ENCODE assay signal across 11 mouse cellular contexts in genomic region chr2:158225301-158225700, GRCm38 (mm10). TPM values are rescaled to one million over a fixed set of nuclear protein-coding genes. Genes with fewer than 3 reads are reported as not detected.
DNase-seq lines count a peak whose midpoint lies in the region; ATAC-seq and TF ChIP-seq lines count a peak whose summit lies in the region.
"Had no signal": no experiment of that assay in that cellular context is flagged by ENCODE, and none has a peak within 500 bp of the region (broad histone marks: within the 10 kb centered on the region; RNA-seq: fewer than 3 reads in every experiment).

No protein-coding gene starts in this region.

- no peaks in the 10 kb centered on the region for H3K9me3 ChIP-seq in heart, embryonic 10.5 days
- H3K9me3 ChIP-seq in forebrain, embryonic 13.5 days (replicated peaks): no peaks in the 10 kb centered on the region
- H3K9me3 ChIP-seq in forebrain, embryonic 15.5 days: no peaks in the 10 kb centered on the region
- H3K9me3 ChIP-seq: embryonic facial prominence, embryonic 15.5 days; neural tube, embryonic 13.5 days had no signal

- ATAC-seq in forebrain, embryonic 13.5 days: no peak
- no peak for ATAC-seq in forebrain, embryonic 15.5 days (replicated peaks)

- WGBS in heart, embryonic 10.5 days: 69% methylated on average over 5 of the region's 5 CpGs
- WGBS in lung, adult 2 months: 43% methylated on average over 5 of the region's 5 CpGs
- WGBS in forebrain, embryonic 13.5 days: 76% methylated on average over 5 of the region's 5 CpGs
- 74% methylated on average over 5 of the region's 5 CpGs for WGBS in forebrain, embryonic 15.5 days

- H3K9ac ChIP-seq in forebrain, embryonic 13.5 days: no peak overlapping the region
- H3K9ac ChIP-seq in forebrain, embryonic 15.5 days (replicated peaks): no peak overlapping the region
- H3K9ac ChIP-seq: embryonic facial prominence, embryonic 15.5 days; neural tube, embryonic 13.5 days had no signal

- no peak overlapping the region for H3K4me2 ChIP-seq in forebrain, embryonic 13.5 days
- no peak overlapping the region for H3K4me2 ChIP-seq in forebrain, embryonic 15.5 days (replicated peaks)
- H3K4me2 ChIP-seq: embryonic facial prominence, embryonic 15.5 days; neural tube, embryonic 13.5 days had no signal

- H3K4me1 ChIP-seq in heart, embryonic 10.5 days: peaks cover 22% of the 10 kb centered on the region
- H3K4me1 ChIP-seq in lung, adult 2 months (ENCODE audit: control insufficient read depth, insufficient read depth, low read length): 0 out of 2 replicates have a peak, but pooled peaks cover 3% of the 10 kb centered on the region
- peaks cover 12% of the 10 kb centered on the region for H3K4me1 ChIP-seq in forebrain, embryonic 13.5 days
- H3K4me1 ChIP-seq in forebrain, embryonic 15.5 days: peaks cover 17% of the 10 kb centered on the region

- peaks cover 34% of the 10 kb centered on the region for H3K27me3 ChIP-seq in heart, embryonic 10.5 days (ENCODE audit: insufficient read depth, poor library complexity, severe bottlenecking)
- no peaks in the 10 kb centered on the region for H3K27me3 ChIP-seq in forebrain, embryonic 13.5 days
- no peaks in the 10 kb centered on the region for H3K27me3 ChIP-seq in forebrain, embryonic 15.5 days
- H3K27me3 ChIP-seq: embryonic facial prominence, embryonic 15.5 days; neural tube, embryonic 13.5 days had no signal

- DNase-seq in heart, adult 9 months (ENCODE audit: low spot score in 2 of 2): peak; percentile 73
- no peak for DNase-seq in heart, embryonic 10.5 days (ENCODE audit: low spot score)
- peak; percentile 29 for DNase-seq in ES-CJ7 (ENCODE audit: low read depth, low spot score)
- peak; percentile 42 to 58 for DNase-seq in gastrocnemius, adult 8-10 months (ENCODE audit: low spot score in 2 of 2)
- no peak for DNase-seq in lung, adult 2 months
- DNase-seq in B cell, adult 2 months: no peak

- no peak overlapping the region for H3K4me3 ChIP-seq in heart, embryonic 10.5 days
- H3K4me3 ChIP-seq in lung, adult 2 months (replicated peaks; ENCODE audit: extremely low read depth, low read depth, low read length): no peak overlapping the region
- H3K4me3 ChIP-seq in forebrain, embryonic 13.5 days: no peak overlapping the region
- H3K4me3 ChIP-seq in forebrain, embryonic 15.5 days: no peak overlapping the region
- H3K4me3 ChIP-seq: embryonic facial prominence, embryonic 15.5 days; neural tube, embryonic 13.5 days had no signal

- peak; percentile 43; the same call in 1 of the 2 replicates for TF ChIP-seq CTCF in lung, adult 2 months (IDR thresholded peaks at IDR 0.05; ENCODE audit: insufficient read depth, low read length)

- no peaks in the 10 kb centered on the region for H3K36me3 ChIP-seq in heart, embryonic 10.5 days
- no peaks in the 10 kb centered on the region for H3K36me3 ChIP-seq in forebrain, embryonic 13.5 days (ENCODE audit: poor library complexity, severe bottlenecking)
- H3K36me3 ChIP-seq in forebrain, embryonic 15.5 days: no peaks in the 10 kb centered on the region
- H3K36me3 ChIP-seq: embryonic facial prominence, embryonic 15.5 days; neural tube, embryonic 13.5 days had no signal

- H3K27ac ChIP-seq in heart, embryonic 10.5 days: no peak overlapping the region
- no peak overlapping the region for H3K27ac ChIP-seq in forebrain, embryonic 13.5 days
- H3K27ac ChIP-seq in forebrain, embryonic 15.5 days (replicated peaks): no peak overlapping the region
- H3K27ac ChIP-seq: embryonic facial prominence, embryonic 15.5 days; neural tube, embryonic 13.5 days had no signal

- no peak for TF ChIP-seq POLR2A in lung, adult 2 months (IDR thresholded peaks at IDR 0.05; ENCODE audit: borderline replicate concordance, extremely low read depth, low read depth, low read length)

RNA-seq across cellular contexts. Expression of gene D630003M21Rik, which starts 3.7 kb away (rescaled TPM):
- polyA plus RNA-seq in heart, embryonic 10.5 days (2016; fragmentation: Nextera tagmentation; extraction: Ambion mirVana): 0.73 and 0.91 TPM in 2 replicates
- total RNA-seq in gastrocnemius, adult 8-10 months (2022): 1 to 10 TPM in 2 of 4 experiments, under 1 TPM in 2; 0.75 to 1.5 (median 1.2) TPM
- 1.9 and 2.0 TPM in 2 replicates for polyA plus RNA-seq in lung, adult 2 months (2012; rRNA removed)
- 2.3 and 2.7 TPM in 2 replicates for polyA plus RNA-seq in forebrain, embryonic 13.5 days (2015; fragmentation: Nextera tagmentation; extraction: Ambion mirVana)
- 1.7 and 2.4 TPM in 2 replicates for polyA plus RNA-seq in forebrain, embryonic 15.5 days (2015; fragmentation: Nextera tagmentation; extraction: Ambion mirVana)

RNA-seq across cellular contexts. Expression of gene Bpi, which starts 32.6 kb away (rescaled TPM):
- not detected in 2 replicates for polyA plus RNA-seq in heart, embryonic 10.5 days (2016; fragmentation: Nextera tagmentation; extraction: Ambion mirVana)
- total RNA-seq in gastrocnemius, adult 8-10 months (2022): not detected
- polyA plus RNA-seq in lung, adult 2 months (2012; rRNA removed): not detected in 2 replicates
- polyA plus RNA-seq in forebrain, embryonic 13.5 days (2015; fragmentation: Nextera tagmentation; extraction: Ambion mirVana): not detected in 2 replicates
- not detected in 2 replicates for polyA plus RNA-seq in forebrain, embryonic 15.5 days (2015; fragmentation: Nextera tagmentation; extraction: Ambion mirVana)
- total RNA-seq: left cerebral cortex, postnatal 14 days had no signal
- polyA plus RNA-seq: embryonic facial prominence, embryonic 15.5 days; neural tube, embryonic 13.5 days had no signal

Comparison
In these comparisons a context has a peak if more than half of its experiments do, and no peak if none do; other contexts are left out.
1. DNase-seq: peak in heart, adult 9 months (2 of 2), ES-CJ7 (single experiment) and gastrocnemius, adult 8-10 months (2 of 2); none in heart, embryonic 10.5 days (single experiment), lung, adult 2 months (single experiment) and B cell, adult 2 months (0 of 2).